Mouse (Mus musculus): ENCODE results near the gene Hcn3. TPM values are rescaled to one million over a fixed set of nuclear protein-coding genes. Genes with fewer than 3 reads are reported as not detected.

Gene Hcn3
- 4.8 and 5.5 TPM in 2 replicates for polyA plus RNA-seq (2016; fragmentation: Nextera tagmentation; extraction: Ambion mirVana)

DNA sequence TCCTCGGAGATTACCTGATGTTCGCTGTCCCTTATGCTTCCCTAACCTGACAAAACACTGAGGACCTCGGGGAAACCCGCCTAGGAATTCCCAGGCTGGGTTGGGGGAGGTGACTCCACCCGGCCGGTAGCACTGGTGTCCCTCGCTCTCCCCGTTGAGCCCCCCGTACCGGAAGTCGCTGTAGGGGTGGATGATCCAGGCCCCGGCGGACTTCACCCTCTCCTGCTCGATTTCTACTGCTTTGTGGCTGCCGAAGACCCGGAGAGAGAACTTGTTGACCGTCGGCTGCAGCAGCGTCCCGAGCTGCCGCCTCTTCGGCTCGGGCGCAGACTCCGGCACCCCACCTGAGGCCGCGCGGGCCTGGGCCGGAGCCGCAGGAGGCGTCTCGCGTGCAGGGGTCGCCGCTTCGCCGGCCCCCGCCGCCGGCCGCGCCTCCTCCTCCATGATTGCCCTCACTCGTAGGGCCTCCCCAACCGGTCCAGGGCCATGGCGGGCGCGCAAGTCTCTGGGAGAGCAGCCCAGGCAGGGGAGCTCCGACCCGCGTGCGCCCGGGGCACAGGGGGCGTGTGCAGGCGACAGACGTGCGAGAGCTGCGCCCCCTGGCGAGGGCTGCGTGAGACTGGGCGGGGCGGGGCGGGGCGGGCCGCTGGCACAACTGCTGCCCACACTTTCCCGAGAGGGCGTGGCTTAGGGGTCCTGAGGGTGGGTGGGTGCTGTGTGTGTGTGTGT, at the start of gene Hcn3:
TSS of gene Hcn3 (minus strand) at position 581 of the 729 bp plus-strand sequence.
- Histone ChIP-seq H3K4me3 (peak within 1 kb of the TSS; percentile 77), H3K27ac (peak within 1 kb of the TSS; percentile 82), H3K27me3 (ENCODE audit: poor library complexity, severe bottlenecking) (peaks cover 21% of the 10 kb centered on the region), H3K9me3 (no peaks in the 10 kb centered on the region), H3K4me1 (peaks cover 38% of the 10 kb centered on the region), H3K36me3 (replicated peaks) (no peaks in the 10 kb centered on the region)
- WGBS: under 1% methylated on average over 66 of the region's 66 CpGs
- peak; percentile 77 for DNase-seq (ENCODE audit: extremely low spot score, low spot score)

DNA sequence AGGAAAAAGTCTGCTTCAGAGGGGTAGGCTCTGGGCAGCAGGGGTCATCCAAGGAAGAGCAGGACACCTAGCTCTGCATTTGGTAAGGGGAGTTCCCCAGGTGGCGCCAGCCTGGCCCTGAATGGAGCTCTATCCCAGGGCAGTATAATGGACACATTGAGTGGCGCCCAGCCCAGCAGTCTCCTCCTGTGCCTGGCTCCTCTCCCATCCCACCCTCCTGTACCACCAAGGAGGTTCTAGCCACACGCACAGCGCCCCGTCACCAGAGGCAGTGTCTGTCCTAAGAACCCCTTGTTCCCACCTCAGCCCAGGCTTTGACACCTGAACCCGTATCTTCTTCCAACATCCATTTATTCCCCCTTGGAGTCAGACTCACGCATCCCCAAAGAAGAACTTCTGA, 49.7 kb upstream of the Hcn3 start:
- 86% methylated on average over 7 of the region's 7 CpGs for WGBS
- peaks cover 25% of the 10 kb centered on the region for H3K4me1 ChIP-seq
- H3K27ac ChIP-seq: no peak overlapping the region
- DNase-seq (ENCODE audit: extremely low spot score, low spot score): no peak
- H3K9me3 ChIP-seq: no peaks in the 10 kb centered on the region
- no peak overlapping the region for H3K4me3 ChIP-seq
- peaks cover 66% of the 10 kb centered on the region for H3K36me3 ChIP-seq (replicated peaks)
- H3K27me3 ChIP-seq (ENCODE audit: poor library complexity, severe bottlenecking): no peaks in the 10 kb centered on the region

DNA sequence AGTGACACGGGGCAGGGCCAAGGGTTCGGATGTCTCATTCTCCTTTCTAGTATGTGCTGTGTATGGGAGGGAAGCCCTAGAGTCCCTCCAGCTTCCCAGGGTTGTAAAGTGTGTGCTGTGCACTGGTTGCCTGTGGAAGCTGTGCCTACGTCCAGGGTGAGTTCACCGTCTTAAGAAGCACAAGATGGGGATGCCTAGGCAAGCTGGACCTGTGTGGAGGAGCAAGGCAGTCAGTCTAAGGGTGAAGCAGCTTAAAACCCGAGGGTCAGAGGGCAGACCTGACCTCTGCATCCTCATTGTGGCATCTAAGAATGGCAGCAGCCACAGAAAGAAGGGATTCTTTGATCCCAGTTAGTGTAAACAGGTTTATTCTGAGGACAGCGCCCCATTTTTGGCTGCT, 48.7 kb upstream of the Hcn3 start:
- Histone ChIP-seq H3K4me3 (no peak overlapping the region), H3K27ac (no peak overlapping the region), H3K4me1 (peaks cover 16% of the 10 kb centered on the region), H3K9me3 (no peaks in the 10 kb centered on the region), H3K36me3 (replicated peaks) (peaks cover 75% of the 10 kb centered on the region), H3K27me3 (ENCODE audit: poor library complexity, severe bottlenecking) (no peaks in the 10 kb centered on the region)
- 89% methylated on average over 6 of the region's 6 CpGs for whole genome bisulfite sequencing
- DNase-seq (ENCODE audit: extremely low spot score, low spot score): no peak

DNA sequence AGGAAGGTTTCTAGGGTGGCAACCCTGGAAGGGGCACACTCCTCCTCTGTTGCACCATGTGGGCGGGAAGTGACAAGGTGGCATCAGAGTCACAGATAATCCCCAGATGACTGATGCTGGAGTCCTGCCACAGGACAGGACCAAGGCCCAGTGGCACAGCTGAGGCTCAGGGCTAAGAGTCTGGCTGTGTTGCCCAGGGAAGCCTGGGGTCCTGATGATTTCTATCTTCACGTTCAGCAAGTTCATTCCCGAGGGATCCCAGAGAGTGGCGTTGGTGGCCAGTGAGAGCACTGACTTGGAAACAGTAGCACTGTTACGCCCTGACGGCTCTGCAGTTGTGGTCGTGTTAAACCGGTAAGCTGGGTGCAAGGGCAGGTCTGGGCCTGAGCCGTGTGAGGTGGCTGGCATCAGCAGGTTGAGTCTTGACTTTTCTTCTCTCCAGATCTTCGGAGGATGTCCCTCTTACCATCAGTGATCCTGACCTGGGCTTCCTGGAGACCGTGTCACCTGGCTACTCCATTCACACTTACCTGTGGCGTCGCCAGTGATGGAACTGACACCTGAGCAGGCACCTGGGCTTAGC, 48.2 kb upstream of the Hcn3 start:
- Histone ChIP-seq H3K27me3 (ENCODE audit: poor library complexity, severe bottlenecking) (no peaks in the 10 kb centered on the region), H3K27ac (no peak overlapping the region), H3K4me3 (no peak overlapping the region), H3K36me3 (replicated peaks) (peaks cover 75% of the 10 kb centered on the region), H3K9me3 (no peaks in the 10 kb centered on the region), H3K4me1 (peaks cover 16% of the 10 kb centered on the region)
- 92% methylated on average over 13 of the region's 13 CpGs for WGBS
- DNase-seq (ENCODE audit: extremely low spot score, low spot score): no peak

DNA sequence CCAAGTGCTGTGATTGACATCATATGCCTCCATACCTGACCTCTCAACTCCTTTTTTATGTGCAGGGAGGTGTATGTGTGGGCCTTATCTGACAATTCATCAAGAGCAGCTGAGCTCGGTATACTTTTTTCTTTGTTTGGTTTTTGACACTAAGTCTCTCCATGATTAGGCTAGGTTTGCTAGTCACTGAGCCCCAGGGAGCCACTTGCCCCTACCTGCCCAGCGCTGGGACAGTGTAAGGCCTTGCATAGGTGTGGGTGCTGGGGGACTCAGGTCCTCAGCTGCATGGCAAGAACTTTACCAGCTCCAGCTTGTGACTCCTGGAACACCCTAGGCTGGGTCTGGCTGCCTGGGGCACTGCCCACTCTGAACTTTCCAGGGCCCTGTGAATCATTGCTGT, 46.7 kb upstream of the Hcn3 start:
- Histone ChIP-seq H3K36me3 (replicated peaks) (peaks cover 75% of the 10 kb centered on the region), H3K27ac (no peak overlapping the region)
- WGBS: 91% methylated on average over 2 of the region's 2 CpGs

GRCm38 (mm10) chr3:89206079-89206478, 46.1 kb upstream of the Hcn3 start:
- H3K4me3 ChIP-seq: no peak overlapping the region
- peaks cover 69% of the 10 kb centered on the region for H3K36me3 ChIP-seq (replicated peaks)
- H3K27ac ChIP-seq: no peak overlapping the region
- 93% methylated on average over 7 of the region's 7 CpGs for WGBS
- H3K9me3 ChIP-seq: no peaks in the 10 kb centered on the region
- peak; percentile 14 for DNase-seq (ENCODE audit: extremely low spot score, low spot score)
- H3K27me3 ChIP-seq (ENCODE audit: poor library complexity, severe bottlenecking): no peaks in the 10 kb centered on the region
- H3K4me1 ChIP-seq: peaks cover 7% of the 10 kb centered on the region

More for the DNA sequence above, 46.7 kb upstream of the Hcn3 start:
- no peaks in the 10 kb centered on the region for H3K27me3 ChIP-seq (ENCODE audit: poor library complexity, severe bottlenecking)
- no peaks in the 10 kb centered on the region for H3K9me3 ChIP-seq
- no peak overlapping the region for H3K4me3 ChIP-seq
- H3K4me1 ChIP-seq: peaks cover 7% of the 10 kb centered on the region
- no peak for DNase-seq (ENCODE audit: extremely low spot score, low spot score)

- no peaks in the 10 kb centered on the region for H3K27me3 ChIP-seq (ENCODE audit: poor library complexity, severe bottlenecking)
- 39% methylated on average over 5 of the region's 5 CpGs for WGBS
- no peaks in the 10 kb centered on the region for H3K9me3 ChIP-seq
- no peak for DNase-seq (ENCODE audit: extremely low spot score, low spot score)
- peaks cover 7% of the 10 kb centered on the region for H3K4me1 ChIP-seq
- peaks cover 40% of the 10 kb centered on the region for H3K36me3 ChIP-seq (replicated peaks)
- H3K27ac ChIP-seq: peak overlapping the region; percentile 72
- H3K4me3 ChIP-seq: peak overlapping the region; percentile 63
Measured at GRCm38 (mm10) chr3:89203142-89203514, 43.1 kb upstream of the Hcn3 start.

GRCm38 (mm10) chr3:89202253-89203141, 42.5 kb upstream of the Hcn3 start, which contains the start of gene Gba:
Gene Gba, plus strand, starts transcription at chr3:89202928.
- Histone ChIP-seq H3K27me3 (ENCODE audit: poor library complexity, severe bottlenecking) (no peaks in the 10 kb centered on the region), H3K4me1 (peaks cover 7% of the 10 kb centered on the region), H3K36me3 (replicated peaks) (peaks cover 33% of the 10 kb centered on the region), H3K27ac (peak within 1 kb of the TSS; percentile 72), H3K4me3 (peak within 1 kb of the TSS; percentile 63), H3K9me3 (no peaks in the 10 kb centered on the region)
- DNase-seq (ENCODE audit: extremely low spot score, low spot score): peak; percentile 86
- 29% methylated on average over 13 of the region's 13 CpGs for WGBS

DNA sequence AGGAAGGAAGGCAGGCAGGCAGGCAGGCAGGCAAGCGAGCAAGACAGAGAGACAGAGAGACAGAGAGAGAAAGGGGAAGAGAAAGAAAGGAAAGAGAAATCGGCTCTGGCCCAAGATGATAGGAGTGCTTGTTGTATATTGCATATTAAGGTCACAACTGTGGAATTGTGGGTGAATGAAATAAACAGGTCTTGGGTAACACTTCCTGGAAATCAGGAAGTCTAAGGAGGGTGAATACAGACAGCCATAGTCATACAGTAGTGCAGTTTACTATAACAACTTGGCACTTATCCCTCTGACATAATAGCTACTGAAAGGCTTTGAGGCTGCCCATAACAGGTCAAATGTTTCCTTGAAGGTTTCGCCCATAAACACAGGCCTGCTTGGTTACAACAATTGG, 39.8 kb upstream of the Hcn3 start:
- Histone ChIP-seq H3K4me1 (peaks cover 25% of the 10 kb centered on the region), H3K27ac (no peak overlapping the region), H3K36me3 (replicated peaks) (peaks cover 9% of the 10 kb centered on the region; the same call in 1 of the 2 replicates), H3K27me3 (ENCODE audit: poor library complexity, severe bottlenecking) (no peaks in the 10 kb centered on the region), H3K4me3 (no peak overlapping the region), H3K9me3 (no peaks in the 10 kb centered on the region)
- WGBS: 78% methylated on average over 3 of the region's 3 CpGs
- no peak for DNase-seq (ENCODE audit: extremely low spot score, low spot score)

GRCm38 (mm10) chr3:89195979-89196877, 36.2 kb upstream of the Hcn3 start:
- 9% methylated on average over 33 of the region's 33 CpGs for WGBS
- Histone ChIP-seq H3K27me3 (ENCODE audit: poor library complexity, severe bottlenecking) (no peaks in the 10 kb centered on the region), H3K4me3 (peak overlapping the region; percentile 49), H3K36me3 (replicated peaks) (no peaks in the 10 kb centered on the region), H3K9me3 (no peaks in the 10 kb centered on the region), H3K27ac (peak overlapping the region; percentile 89), H3K4me1 (peaks cover 19% of the 10 kb centered on the region)
- peak; percentile 95 for DNase-seq (ENCODE audit: extremely low spot score, low spot score)

- H3K27me3 ChIP-seq (ENCODE audit: poor library complexity, severe bottlenecking): peaks cover 1% of the 10 kb centered on the region
- WGBS: 91% methylated on average over 2 of the region's 2 CpGs
- peaks cover 19% of the 10 kb centered on the region for H3K4me1 ChIP-seq
- no peak overlapping the region for H3K4me3 ChIP-seq
- H3K36me3 ChIP-seq (replicated peaks): peaks cover 1% of the 10 kb centered on the region; the same call in 1 of the 2 replicates
- DNase-seq (ENCODE audit: extremely low spot score, low spot score): peak; percentile 16
- H3K9me3 ChIP-seq: no peaks in the 10 kb centered on the region
- H3K27ac ChIP-seq: no peak overlapping the region
Measured at GRCm38 (mm10) chr3:89193853-89194252, 33.9 kb upstream of the Hcn3 start.

DNA sequence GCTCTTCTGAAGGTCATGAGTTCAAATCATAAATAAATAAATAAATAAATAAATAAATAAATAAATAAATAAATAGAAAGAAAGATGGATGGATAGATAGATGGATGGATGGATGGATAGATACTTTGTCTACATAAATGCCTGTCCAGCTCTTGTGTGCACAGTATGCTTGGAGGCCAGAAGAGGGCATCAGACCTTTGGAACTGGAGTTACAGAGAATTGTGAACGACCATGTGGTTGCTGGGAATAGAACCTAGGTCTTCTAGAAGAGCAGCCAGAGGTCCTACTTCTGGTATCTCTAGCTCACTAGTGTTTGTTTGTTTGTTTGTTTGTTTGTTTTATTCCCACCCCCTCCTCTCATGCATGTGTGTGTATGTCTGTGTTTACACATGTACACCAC, 33.4 kb upstream of the Hcn3 start:
- H3K4me3 ChIP-seq: no peak overlapping the region
- H3K9me3 ChIP-seq: no peaks in the 10 kb centered on the region
- peaks cover 6% of the 10 kb centered on the region for H3K27me3 ChIP-seq (ENCODE audit: poor library complexity, severe bottlenecking)
- H3K36me3 ChIP-seq (replicated peaks): peaks cover 6% of the 10 kb centered on the region
- peaks cover 24% of the 10 kb centered on the region for H3K4me1 ChIP-seq
- DNase-seq (ENCODE audit: extremely low spot score, low spot score): no peak
- no peak overlapping the region for H3K27ac ChIP-seq
- 74% methylated on average over 1 of the region's 1 CpGs for WGBS
